Mouse (Mus musculus) C2C12 (cell line): ENCODE data around the gene Gckr. TPM values are rescaled to one million over a fixed set of nuclear protein-coding genes. Genes with fewer than 3 reads are reported as not detected.

Experiments
- H3K27me3 ChIP-seq: one replicate; pipeline ENCODE4 v1.6.1; 2011; ENCODE audit not compliant: control insufficient read depth, insufficient read depth, insufficient read length
- H3K36me3 ChIP-seq: one replicate; pipeline ENCODE4 v1.6.1; 2011; ENCODE audit not compliant: control insufficient read depth, insufficient read depth
- H3K4me3 ChIP-seq: one replicate; pipeline ENCODE4 v1.5.1; 2011; ENCODE audit warnings: mild to moderate bottlenecking, control low read depth; ENCODE audit not compliant: poor library complexity, insufficient read depth, severe bottlenecking
- H3K79me2 ChIP-seq: one replicate; pipeline ENCODE4 v1.6.1; 2011; ENCODE audit not compliant: control insufficient read depth, insufficient read depth
- H3K79me3 ChIP-seq: one replicate; pipeline ENCODE4 v1.6.1; 2011; ENCODE audit warnings: low read depth, control low read depth
- H3ac ChIP-seq: one replicate; pipeline ENCODE3; 2011; ENCODE audit warnings: low read depth; ENCODE audit not compliant: control insufficient read depth, insufficient read length
- CEBPB ChIP-seq: IDR thresholded peaks from one replicate; pipeline ENCODE4 v1.6.1; 2011; ENCODE audit warnings: low read depth, mild to moderate bottlenecking, control low read depth, moderate library complexity
- CTCF ChIP-seq: IDR thresholded peaks from one replicate; pipeline ENCODE4 v1.5.1; 2011; ENCODE audit not compliant: control insufficient read depth, insufficient read depth, insufficient read length
- FOSL1 ChIP-seq: IDR thresholded peaks from one replicate; pipeline ENCODE4 v1.8.0; 2011; ENCODE audit warnings: mild to moderate bottlenecking, low read length; ENCODE audit not compliant: poor library complexity, insufficient read depth, severe bottlenecking
- MAX ChIP-seq: IDR thresholded peaks from one replicate; pipeline ENCODE4 v1.6.1; 2011; ENCODE audit warnings: mild to moderate bottlenecking, control low read depth
- MYOD1 ChIP-seq: IDR thresholded peaks from one replicate; pipeline ENCODE4 v1.6.1; 2011; ENCODE audit warnings: low read depth; ENCODE audit not compliant: control insufficient read depth, insufficient read length
- MYOG ChIP-seq: IDR thresholded peaks from one replicate; pipeline ENCODE4 v1.6.1; 2011; ENCODE audit not compliant: control insufficient read depth, insufficient read length; ENCODE audit errors: extremely low read depth
- USF1 ChIP-seq: IDR thresholded peaks from one replicate; pipeline ENCODE4 v1.6.1; 2011; ENCODE audit warnings: low read depth, mild to moderate bottlenecking, control low read depth, moderate library complexity
- polyA plus RNA-seq: library from polyadenylated mRNA; unstranded; fragments of >200 nt; fragmentation: generic; extraction: Trizol; gene quantifications from one replicate; pipeline ENCODE4 v1.2.1, GENCODE M21; 2012; ENCODE audit warnings: missing spikeins

Gckr gene
- polyA plus RNA-seq, 1 experiment = not detected

DNA sequence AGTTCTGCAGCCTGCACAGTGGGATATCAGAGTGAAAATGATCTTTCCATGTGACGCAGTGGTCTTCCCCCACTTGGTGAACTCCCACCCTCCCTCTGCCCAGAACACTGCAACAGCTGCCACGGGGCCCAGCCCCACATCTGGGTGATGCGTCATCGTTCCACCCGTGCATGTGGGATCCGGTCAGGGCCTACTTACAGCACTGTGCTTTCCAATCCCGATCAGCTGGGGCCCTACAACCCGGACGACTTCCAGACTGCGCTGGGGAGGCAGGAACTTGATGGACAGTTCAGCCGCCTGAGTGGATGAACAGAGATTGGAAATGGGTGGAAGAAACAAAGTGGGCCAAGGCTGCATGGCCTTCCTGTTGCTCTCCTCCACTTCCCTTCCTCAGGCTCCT, 39.6 kb upstream of the Gckr start:
- peaks cover 11% of the 10 kb centered on the region for H3K36me3 ChIP-seq
- H3K79me2 ChIP-seq = no peaks in the 10 kb centered on the region
- H3ac ChIP-seq = no peak overlapping the region
- H3K79me3 ChIP-seq = no peaks in the 10 kb centered on the region
- no peak overlapping the region for H3K4me3 ChIP-seq
- no peaks in the 10 kb centered on the region for H3K27me3 ChIP-seq
- TF ChIP-seq MYOD1 = no peak
- TF ChIP-seq CTCF = no peak
- no peak for TF ChIP-seq MYOG
- no peak for TF ChIP-seq FOSL1
- TF ChIP-seq MAX = no peak
- TF ChIP-seq CEBPB = no peak
- TF ChIP-seq USF1 = no peak

DNA sequence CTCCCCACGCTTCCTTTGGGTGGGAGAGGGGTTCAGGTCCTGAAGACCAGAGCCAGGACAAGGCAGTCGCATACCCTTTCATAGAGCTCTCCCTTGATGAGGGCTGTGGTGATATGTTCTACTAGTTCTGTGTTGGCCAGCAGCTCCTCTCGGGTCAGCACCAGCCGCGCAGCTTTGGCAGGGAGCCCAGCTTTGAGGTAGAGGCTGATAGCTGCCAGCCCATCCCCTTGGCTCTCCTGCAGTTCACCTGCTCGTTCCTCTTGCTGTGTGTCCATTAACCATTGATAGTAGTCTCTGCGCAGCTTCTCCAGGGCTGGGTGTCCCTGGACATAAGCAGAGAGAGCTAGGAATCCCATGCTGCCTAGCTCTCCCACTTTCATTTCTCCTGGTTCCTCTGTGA, 31.1 kb upstream of the Gckr start:
- Histone ChIP-seq H3K79me2 (no peaks in the 10 kb centered on the region), H3K4me3 (no peak overlapping the region), H3K79me3 (no peaks in the 10 kb centered on the region), H3K27me3 (no peaks in the 10 kb centered on the region), H3ac (no peak overlapping the region), H3K36me3 (peaks cover 5% of the 10 kb centered on the region)
- no peak for TF ChIP-seq CEBPB
- no peak for TF ChIP-seq USF1
- no peak for TF ChIP-seq CTCF
- no peak for TF ChIP-seq MYOG
- TF ChIP-seq MAX = no peak
- no peak for TF ChIP-seq MYOD1
- no peak for TF ChIP-seq FOSL1

DNA sequence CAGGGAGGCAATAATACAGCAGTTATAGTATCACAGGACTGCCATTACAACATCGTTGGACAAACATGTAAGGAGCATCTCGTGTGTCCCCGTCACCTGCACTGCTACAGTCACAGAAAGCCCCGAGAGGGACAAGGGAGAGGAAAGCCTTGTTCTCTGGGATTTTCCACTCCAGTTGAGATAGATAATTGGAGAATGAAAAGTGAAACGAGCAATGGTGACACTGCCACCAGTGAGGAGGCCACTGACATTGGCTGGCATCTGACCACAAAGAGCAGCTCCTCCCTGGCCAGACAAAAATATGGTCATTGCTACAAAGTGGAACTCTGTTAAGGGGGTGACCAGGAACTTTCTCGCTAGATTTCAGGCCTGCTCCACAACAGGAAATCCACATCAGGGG, 29.6 kb upstream of the Gckr start:
- H3K79me3 ChIP-seq = no peaks in the 10 kb centered on the region
- H3K4me3 ChIP-seq = no peak overlapping the region
- peaks cover 5% of the 10 kb centered on the region for H3K36me3 ChIP-seq
- TF ChIP-seq CEBPB = no peak
- TF ChIP-seq FOSL1 = no peak
- no peak for TF ChIP-seq MYOD1
- TF ChIP-seq MYOG = no peak
- no peak for TF ChIP-seq MAX
- no peak for TF ChIP-seq USF1
- TF ChIP-seq CTCF = no peak
- H3K27me3 ChIP-seq = no peaks in the 10 kb centered on the region
- no peaks in the 10 kb centered on the region for H3K79me2 ChIP-seq
- no peak overlapping the region for H3ac ChIP-seq

DNA sequence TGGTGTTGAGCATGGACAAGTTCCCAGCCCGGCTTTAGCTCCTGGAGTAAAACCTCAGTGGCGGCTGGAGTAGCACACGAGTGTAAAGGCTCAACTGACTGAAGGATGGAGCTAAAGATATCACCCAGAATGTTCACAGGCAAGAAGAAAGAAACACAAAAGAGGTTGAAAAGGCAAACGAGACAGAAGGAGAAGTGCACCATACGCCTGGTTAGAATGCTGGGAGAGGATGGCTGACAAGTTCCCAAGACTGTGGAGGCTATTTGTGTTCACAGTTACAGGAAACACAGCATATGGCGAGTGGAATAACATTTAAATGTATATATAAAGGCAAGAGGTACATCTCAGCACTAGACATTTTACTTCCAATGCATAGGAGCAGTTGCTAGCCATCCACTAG, 24.2 kb upstream of the Gckr start:
- H3K4me3 ChIP-seq = no peak overlapping the region
- no peaks in the 10 kb centered on the region for H3K27me3 ChIP-seq
- H3K36me3 ChIP-seq = peaks cover 7% of the 10 kb centered on the region
- no peaks in the 10 kb centered on the region for H3K79me2 ChIP-seq
- H3ac ChIP-seq = no peak overlapping the region
- TF ChIP-seq CEBPB (no peak), MYOG (no peak), MAX (no peak), CTCF (no peak), USF1 (no peak), MYOD1 (no peak)
- H3K79me3 ChIP-seq = no peaks in the 10 kb centered on the region

DNA sequence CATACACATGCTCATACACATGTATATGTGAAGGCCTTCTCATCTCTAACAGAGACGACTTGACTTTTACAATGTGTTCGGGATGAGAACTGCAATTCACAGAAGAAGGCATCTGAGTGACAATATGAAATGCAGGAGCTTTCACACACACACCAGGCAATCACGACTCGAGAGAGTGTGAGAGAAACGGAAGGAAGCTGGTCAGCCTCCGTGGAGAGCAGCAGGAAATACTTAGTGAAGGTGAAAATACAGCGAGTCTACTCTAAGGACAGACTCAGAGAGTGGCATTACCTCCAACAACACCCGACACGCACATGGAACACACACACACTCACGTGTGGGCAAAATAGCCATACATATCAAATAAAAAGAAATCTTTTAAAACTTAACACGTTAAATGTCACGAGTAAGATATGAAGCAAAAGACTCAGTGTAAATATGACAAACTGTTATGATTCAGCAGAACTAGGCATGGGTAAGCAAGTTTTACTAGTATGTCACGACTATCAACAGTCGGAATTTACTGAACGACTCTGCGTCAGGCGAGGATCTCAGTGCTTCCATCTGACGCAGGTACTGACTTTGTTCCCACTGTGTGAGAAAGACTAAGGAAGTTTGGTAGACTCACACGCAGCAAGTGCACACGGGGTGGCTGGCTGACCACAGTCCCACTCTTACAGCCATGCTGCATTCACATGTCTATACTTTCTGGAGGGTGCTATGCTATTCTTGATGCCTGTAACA, 17.8 kb upstream of the Gckr start:
- Histone ChIP-seq H3K27me3 (no peaks in the 10 kb centered on the region), H3K79me2 (no peaks in the 10 kb centered on the region), H3K36me3 (peaks cover 25% of the 10 kb centered on the region), H3K4me3 (no peak overlapping the region), H3K79me3 (no peaks in the 10 kb centered on the region), H3ac (no peak overlapping the region)
- TF ChIP-seq MAX = no peak
- no peak for TF ChIP-seq CEBPB
- TF ChIP-seq USF1 = no peak
- TF ChIP-seq FOSL1 = no peak
- no peak for TF ChIP-seq CTCF
- no peak for TF ChIP-seq MYOG
- no peak for TF ChIP-seq MYOD1

DNA sequence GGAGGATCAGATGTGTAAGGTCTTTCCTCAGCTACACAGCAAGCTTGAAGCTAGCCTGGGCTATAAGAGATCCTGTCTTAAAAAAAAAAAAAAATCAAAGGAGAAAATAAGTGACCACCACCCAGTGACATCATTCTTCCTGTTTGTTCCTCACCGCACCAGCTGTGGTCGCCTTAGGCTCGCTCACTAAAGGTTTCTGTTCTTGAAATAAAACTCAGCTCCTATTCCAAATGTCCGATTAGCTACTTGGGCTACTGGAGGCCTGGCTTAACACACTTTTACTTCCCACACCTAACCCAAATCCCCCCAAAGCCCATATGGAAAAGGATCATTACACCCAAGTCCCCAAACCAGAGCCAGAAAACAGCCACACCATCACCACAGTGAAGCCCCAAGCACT, 9.0 kb upstream of the Gckr start:
- H3K36me3 ChIP-seq = peaks cover 8% of the 10 kb centered on the region
- no peak for TF ChIP-seq FOSL1
- no peak for TF ChIP-seq CEBPB
- TF ChIP-seq MYOG = no peak
- TF ChIP-seq CTCF = no peak
- no peak for TF ChIP-seq USF1
- TF ChIP-seq MAX = no peak
- TF ChIP-seq MYOD1 = no peak
- no peaks in the 10 kb centered on the region for H3K79me3 ChIP-seq
- H3K79me2 ChIP-seq = no peaks in the 10 kb centered on the region
- H3ac ChIP-seq = no peak overlapping the region
- H3K27me3 ChIP-seq = no peaks in the 10 kb centered on the region
- no peak overlapping the region for H3K4me3 ChIP-seq
